8 mouse cellular contexts compared by ENCODE assay signal in the genomic region with DNA sequence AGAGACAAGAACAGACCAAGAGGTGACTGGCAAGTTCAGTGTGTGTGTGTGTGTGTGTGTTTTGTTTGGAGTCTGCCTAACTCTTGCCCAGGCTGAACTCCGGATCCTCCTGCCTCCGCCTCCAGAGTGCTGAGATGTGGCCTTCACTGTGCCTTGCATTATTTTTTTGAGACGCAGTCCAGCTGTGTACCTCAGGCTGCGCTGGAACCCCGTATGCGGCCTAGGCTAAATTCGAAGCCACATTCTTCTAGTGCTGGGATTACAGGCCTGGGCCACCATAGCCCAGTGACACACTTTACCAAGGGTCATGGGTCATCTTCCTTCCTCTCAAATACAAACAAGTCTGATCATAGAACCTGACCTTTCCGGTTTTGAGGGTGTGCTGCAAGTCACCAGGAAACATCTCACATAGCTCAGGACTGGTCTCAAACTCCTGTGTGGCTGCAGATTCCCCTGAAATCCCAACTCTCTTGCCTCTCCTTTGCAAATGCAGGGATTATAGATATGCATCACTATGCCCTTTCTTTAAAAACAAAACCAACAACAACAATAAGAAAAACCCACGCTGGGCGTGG. TPM values are rescaled to one million over a fixed set of nuclear protein-coding genes. Genes with fewer than 3 reads are reported as not detected.
DNase-seq lines count a peak whose midpoint lies in the region; ATAC-seq and TF ChIP-seq lines count a peak whose summit lies in the region.

No protein-coding gene starts in this region.

- intact Hi-C loops in left cerebral cortex, postnatal 10 days (cut with DNase I): no loop called here

- peak overlapping the region; percentile 93 for H3K4me2 ChIP-seq in lung, embryonic 14.5 days
- peak overlapping the region; percentile 88 for H3K4me2 ChIP-seq in embryonic facial prominence, embryonic 12.5 days (replicated peaks)
- peak overlapping the region; percentile 82 for H3K4me2 ChIP-seq in intestine, embryonic 16.5 days (ENCODE audit: low read depth, low read length)
- peak overlapping the region; percentile 90 for H3K4me2 ChIP-seq in neural tube, embryonic 14.5 days (ENCODE audit: low read depth, low read length)

- peak overlapping the region; percentile 98 for H3K4me3 ChIP-seq in lung, embryonic 14.5 days (ENCODE audit: low read depth, low read length)
- peak overlapping the region; percentile 98 for H3K4me3 ChIP-seq in embryonic facial prominence, embryonic 12.5 days
- H3K4me3 ChIP-seq in intestine, embryonic 16.5 days (ENCODE audit: low read length): peak overlapping the region; percentile 98
- H3K4me3 ChIP-seq in neural tube, embryonic 14.5 days (ENCODE audit: low read depth, low read length): peak overlapping the region; percentile 98

- peaks cover 6% of the 10 kb centered on the region; the same call in 1 of the 2 replicates for H3K4me1 ChIP-seq in lung, embryonic 14.5 days (ENCODE audit: insufficient read depth)
- H3K4me1 ChIP-seq in embryonic facial prominence, embryonic 12.5 days: peaks cover 7% of the 10 kb centered on the region
- peaks cover 10% of the 10 kb centered on the region for H3K4me1 ChIP-seq in intestine, embryonic 16.5 days (ENCODE audit: control insufficient read depth, insufficient read depth, low read length)
- peaks cover 11% of the 10 kb centered on the region for H3K4me1 ChIP-seq in neural tube, embryonic 14.5 days (ENCODE audit: control insufficient read depth, insufficient read depth, low read length)

- H3K36me3 ChIP-seq in lung, embryonic 14.5 days (ENCODE audit: insufficient read depth): peaks cover 37% of the 10 kb centered on the region
- H3K36me3 ChIP-seq in embryonic facial prominence, embryonic 12.5 days: peaks cover 42% of the 10 kb centered on the region
- peaks cover 7% of the 10 kb centered on the region for H3K36me3 ChIP-seq in intestine, embryonic 16.5 days (ENCODE audit: control insufficient read depth, insufficient read depth, low read length)
- peaks cover 34% of the 10 kb centered on the region for H3K36me3 ChIP-seq in neural tube, embryonic 14.5 days (ENCODE audit: control insufficient read depth, insufficient read depth, low read length)

- H3K9ac ChIP-seq in lung, embryonic 14.5 days: peak overlapping the region; percentile 94
- peak overlapping the region; percentile 98 for H3K9ac ChIP-seq in embryonic facial prominence, embryonic 12.5 days
- H3K9ac ChIP-seq in intestine, embryonic 16.5 days (ENCODE audit: low read depth, low read length): peak overlapping the region; percentile 98
- peak overlapping the region; percentile 97 for H3K9ac ChIP-seq in neural tube, embryonic 14.5 days (replicated peaks; ENCODE audit: low read depth, low read length)

- 66% methylated on average over 10 of the region's 10 CpGs for WGBS in lung, embryonic 14.5 days
- WGBS in embryonic facial prominence, embryonic 12.5 days: 70% methylated on average over 10 of the region's 10 CpGs
- WGBS in intestine, embryonic 16.5 days: 56% methylated on average over 10 of the region's 10 CpGs
- 80% methylated on average over 10 of the region's 10 CpGs for WGBS in neural tube, embryonic 14.5 days

- DNase-seq in lung, embryonic 14.5 days: no peak
- DNase-seq in lung, adult 18-20 months: no peak
- DNase-seq in cerebellum, adult 18-20 months: no peak
- DNase-seq in left cerebral cortex, postnatal 10 days (ENCODE audit: extremely low spot score in 1 of 2, low spot score in 2 of 2): no peak
- no peak for DNase-seq in cerebellum, adult 8-10 months

- peak overlapping the region; percentile 76 for H3K27ac ChIP-seq in lung, embryonic 14.5 days (ENCODE audit: low read depth)
- H3K27ac ChIP-seq in embryonic facial prominence, embryonic 12.5 days: no peak overlapping the region
- peak overlapping the region; percentile 89 for H3K27ac ChIP-seq in intestine, embryonic 16.5 days (ENCODE audit: low read length)
- no peak overlapping the region for H3K27ac ChIP-seq in neural tube, embryonic 14.5 days (ENCODE audit: low read depth, low read length)

- no peak for TF ChIP-seq CTCF in lung, embryonic 14.5 days (IDR thresholded peaks at IDR 0.05; ENCODE audit: low read depth)

- no peaks in the 10 kb centered on the region for H3K27me3 ChIP-seq in lung, embryonic 14.5 days (ENCODE audit: insufficient read depth, low read length)
- H3K27me3 ChIP-seq in embryonic facial prominence, embryonic 12.5 days: no peaks in the 10 kb centered on the region
- no peaks in the 10 kb centered on the region for H3K27me3 ChIP-seq in intestine, embryonic 16.5 days (replicated peaks; ENCODE audit: control insufficient read depth, insufficient read depth, low read length)
- H3K27me3 ChIP-seq in neural tube, embryonic 14.5 days (ENCODE audit: control insufficient read depth, insufficient read depth, low read length): no peaks in the 10 kb centered on the region; the same call in 1 of the 2 replicates

- no peaks in the 10 kb centered on the region for H3K9me3 ChIP-seq in lung, embryonic 14.5 days (ENCODE audit: low read depth, low read length)
- H3K9me3 ChIP-seq in embryonic facial prominence, embryonic 12.5 days: no peaks in the 10 kb centered on the region
- no peaks in the 10 kb centered on the region for H3K9me3 ChIP-seq in intestine, embryonic 16.5 days (ENCODE audit: control insufficient read depth, low read length)
- no peaks in the 10 kb centered on the region for H3K9me3 ChIP-seq in neural tube, embryonic 14.5 days (ENCODE audit: control insufficient read depth, low read length)

- ATAC-seq in lung, embryonic 14.5 days (ENCODE audit: insufficient read depth): no peak
- ATAC-seq in embryonic facial prominence, embryonic 12.5 days (ENCODE audit: insufficient number of reproducible peaks, insufficient read depth, low FRiP score, low TSS enrichment): no peak
- 0 out of 2 replicates have a peak, but pooled peaks have one; percentile 3 for ATAC-seq in intestine, embryonic 16.5 days
- ATAC-seq in neural tube, embryonic 14.5 days (ENCODE audit: low read depth): no peak

RNA-seq across cellular contexts. Expression of gene Ubxn1, which starts 1.1 kb away (rescaled TPM):
- 149 and 152 TPM in 2 replicates for polyA plus RNA-seq in lung, embryonic 14.5 days (2014; fragmentation: Nextera tagmentation; extraction: Ambion mirVana)
- polyA plus RNA-seq in embryonic facial prominence, embryonic 12.5 days (2016; fragmentation: Nextera tagmentation; extraction: Ambion mirVana): 179 and 189 TPM in 2 replicates
- polyA plus RNA-seq in intestine, embryonic 16.5 days (2015; fragmentation: Nextera tagmentation; extraction: Ambion mirVana): 158 and 170 TPM in 2 replicates
- 135 and 142 TPM in 2 replicates for polyA plus RNA-seq in neural tube, embryonic 14.5 days (2014; fragmentation: Nextera tagmentation; extraction: Ambion mirVana)
- 100 to 1,000 TPM; 101 TPM for total RNA-seq in left cerebral cortex, postnatal 10 days (2021)

RNA-seq across cellular contexts. Expression of gene Uqcc3, which starts 8.4 kb away (rescaled TPM):
- polyA plus RNA-seq in lung, embryonic 14.5 days (2014; fragmentation: Nextera tagmentation; extraction: Ambion mirVana): 51.9 and 53.9 TPM in 2 replicates
- 66.0 and 67.6 TPM in 2 replicates for polyA plus RNA-seq in embryonic facial prominence, embryonic 12.5 days (2016; fragmentation: Nextera tagmentation; extraction: Ambion mirVana)
- 60.7 and 61.2 TPM in 2 replicates for polyA plus RNA-seq in intestine, embryonic 16.5 days (2015; fragmentation: Nextera tagmentation; extraction: Ambion mirVana)
- polyA plus RNA-seq in neural tube, embryonic 14.5 days (2014; fragmentation: Nextera tagmentation; extraction: Ambion mirVana): 63.2 and 64.1 TPM in 2 replicates
- total RNA-seq in left cerebral cortex, postnatal 10 days (2021): 10 to 100 TPM; 26.1 to 33.3 TPM

RNA-seq across cellular contexts. Expression of gene Lbhd1, which starts 11.2 kb away (rescaled TPM):
- 72.1 and 78.8 TPM in 2 replicates for polyA plus RNA-seq in lung, embryonic 14.5 days (2014; fragmentation: Nextera tagmentation; extraction: Ambion mirVana)
- polyA plus RNA-seq in embryonic facial prominence, embryonic 12.5 days (2016; fragmentation: Nextera tagmentation; extraction: Ambion mirVana): 82.3 and 88.4 TPM in 2 replicates
- 60.7 and 74.8 TPM in 2 replicates for polyA plus RNA-seq in intestine, embryonic 16.5 days (2015; fragmentation: Nextera tagmentation; extraction: Ambion mirVana)
- polyA plus RNA-seq in neural tube, embryonic 14.5 days (2014; fragmentation: Nextera tagmentation; extraction: Ambion mirVana): 30.8 and 31.7 TPM in 2 replicates
- total RNA-seq in left cerebral cortex, postnatal 10 days (2021): 1 to 10 TPM; 3.4 to 7.9 TPM

RNA-seq across cellular contexts. Expression of gene Gm49403, which starts 11.4 kb away (rescaled TPM):
- not detected in 2 replicates for polyA plus RNA-seq in lung, embryonic 14.5 days (2014; fragmentation: Nextera tagmentation; extraction: Ambion mirVana)
- polyA plus RNA-seq in embryonic facial prominence, embryonic 12.5 days (2016; fragmentation: Nextera tagmentation; extraction: Ambion mirVana): not detected in 2 replicates
- polyA plus RNA-seq in intestine, embryonic 16.5 days (2015; fragmentation: Nextera tagmentation; extraction: Ambion mirVana): not detected in 2 replicates
- polyA plus RNA-seq in neural tube, embryonic 14.5 days (2014; fragmentation: Nextera tagmentation; extraction: Ambion mirVana): not detected in 2 replicates
- total RNA-seq in left cerebral cortex, postnatal 10 days (2021): not detected

RNA-seq across cellular contexts. Expression of gene 1810009A15Rik, which starts 16.3 kb away (rescaled TPM):
- polyA plus RNA-seq in lung, embryonic 14.5 days (2014; fragmentation: Nextera tagmentation; extraction: Ambion mirVana): 92.0 and 93.3 TPM in 2 replicates
- polyA plus RNA-seq in embryonic facial prominence, embryonic 12.5 days (2016; fragmentation: Nextera tagmentation; extraction: Ambion mirVana): 98.0 and 107 TPM in 2 replicates
- 79.5 and 89.2 TPM in 2 replicates for polyA plus RNA-seq in intestine, embryonic 16.5 days (2015; fragmentation: Nextera tagmentation; extraction: Ambion mirVana)
- 39.0 and 48.9 TPM in 2 replicates for polyA plus RNA-seq in neural tube, embryonic 14.5 days (2014; fragmentation: Nextera tagmentation; extraction: Ambion mirVana)
- total RNA-seq in left cerebral cortex, postnatal 10 days (2021): 10 to 100 TPM; 19.5 to 23.4 TPM

Comparison
In these comparisons a context has a peak if more than half of its experiments do, and no peak if none do; other contexts are left out.
1. H3K27ac ChIP-seq: peak in lung, embryonic 14.5 days (single experiment) and intestine, embryonic 16.5 days (single experiment); none in embryonic facial prominence, embryonic 12.5 days (single experiment) and neural tube, embryonic 14.5 days (single experiment).
2. Peak in every context shown above with its lines, with median percentiles within 50 percentile points of each other: H3K4me2 ChIP-seq, H3K4me3 ChIP-seq and H3K9ac ChIP-seq.